Mouse (Mus musculus) kidney, adult 8-10 months (tissue): ENCODE measurements around the gene Kat7.
A peak's percentile ranks its signal among the peaks of the same experiment; 100 is the strongest.

Experiments used
- DNase-seq, 2 experiments: peaks; one replicate each; pipeline ENCODE4 v3.0.0; 2022

Gene Kat7

DNA sequence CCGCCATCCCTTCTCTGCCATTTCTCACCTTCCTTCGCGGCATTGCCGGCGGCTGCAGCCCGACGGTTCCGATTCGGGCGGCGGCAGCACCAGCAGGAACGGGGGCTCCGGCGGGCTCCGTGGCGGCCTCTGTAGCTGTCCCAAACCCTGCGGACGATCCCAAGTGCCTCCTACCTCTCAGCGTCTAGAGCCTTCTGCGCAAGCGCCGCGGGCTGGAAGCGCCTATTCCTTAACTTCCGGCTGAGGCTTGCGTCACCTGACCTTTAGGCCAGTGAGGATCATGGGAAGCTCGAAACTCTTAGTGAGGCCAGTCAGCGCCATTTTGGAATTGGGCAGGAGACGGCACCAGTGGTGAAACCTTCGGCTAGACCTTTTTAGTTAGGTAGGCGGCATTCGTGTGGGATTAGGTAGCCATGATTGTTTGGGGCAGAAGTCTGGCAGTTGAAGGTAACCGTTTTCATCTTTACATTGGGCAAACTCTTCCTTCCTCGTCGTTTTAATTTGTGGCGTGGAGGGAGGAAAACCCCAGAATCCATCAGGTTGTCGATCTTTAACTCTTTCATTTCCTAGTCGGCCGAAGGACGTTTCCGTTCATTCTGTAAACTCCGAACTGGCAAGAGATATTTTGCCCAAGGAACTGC is at the start of gene Kat7:
Gene Kat7 (minus strand): TSS at position 240 of the 641 bp plus-strand sequence.
- DNase-seq: peak; percentile 99

DNA sequence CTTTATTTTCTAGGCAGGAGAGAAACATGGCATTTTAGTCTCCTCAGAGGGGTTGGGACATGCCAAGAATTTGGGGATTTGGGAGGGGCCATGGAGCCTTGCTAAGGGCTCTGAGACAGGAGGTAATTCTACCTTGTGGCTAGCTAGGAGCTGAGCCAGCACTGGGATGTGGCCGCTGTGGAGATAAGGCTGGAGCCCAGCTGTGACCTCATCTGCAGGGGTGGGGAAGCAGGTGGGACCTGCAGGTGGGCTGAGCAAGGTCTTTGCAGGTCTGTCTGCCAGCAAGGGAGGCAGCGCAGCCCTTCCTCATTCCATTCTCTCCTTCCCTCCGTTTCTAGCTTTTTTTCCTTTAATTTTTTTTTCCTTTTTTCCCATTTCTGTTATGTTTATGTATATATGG is 48.2 kb upstream of the Kat7 start:
- DNase-seq: no peak

DNA sequence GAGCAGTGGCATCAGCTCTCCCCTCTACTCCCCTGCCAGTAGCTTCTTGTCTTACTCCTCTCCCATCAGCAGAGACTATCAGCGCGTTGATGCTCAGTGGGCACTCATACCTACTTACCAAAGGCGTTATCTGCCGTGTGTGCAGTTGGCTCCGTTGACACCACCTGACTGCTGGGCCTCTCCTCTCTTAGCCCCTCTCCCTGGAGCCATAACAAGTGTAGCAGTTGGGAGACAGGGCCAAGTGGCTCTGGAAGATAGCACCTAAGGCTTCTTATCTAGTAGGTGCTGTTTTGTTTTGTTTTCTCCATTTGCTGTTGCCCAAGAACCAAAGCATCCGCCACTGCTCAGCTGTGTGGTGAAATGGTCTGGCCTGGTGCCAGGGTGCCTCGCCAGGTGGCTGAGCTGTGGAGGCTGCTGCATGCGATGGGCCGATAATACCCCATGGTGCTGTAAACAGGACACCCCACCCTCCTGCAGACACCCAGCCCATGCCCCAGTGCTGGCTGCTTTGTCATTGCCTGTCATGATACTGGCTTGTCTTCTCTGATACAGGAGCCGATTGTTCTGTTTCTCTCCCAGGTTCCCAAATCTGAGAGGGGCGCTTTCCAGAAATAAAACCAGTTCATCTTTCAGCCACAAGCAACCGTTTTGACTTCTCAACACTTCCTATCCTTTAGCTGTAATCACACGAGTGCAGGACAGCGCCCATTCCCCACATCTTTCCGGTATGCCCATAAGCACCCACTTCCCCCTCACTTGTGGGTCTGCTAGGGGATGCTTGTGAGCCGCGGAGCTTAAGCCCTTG is 46.6 kb upstream of the Kat7 start:
- peak in 1 of 2 experiments; percentile 34 for DNase-seq

DNA sequence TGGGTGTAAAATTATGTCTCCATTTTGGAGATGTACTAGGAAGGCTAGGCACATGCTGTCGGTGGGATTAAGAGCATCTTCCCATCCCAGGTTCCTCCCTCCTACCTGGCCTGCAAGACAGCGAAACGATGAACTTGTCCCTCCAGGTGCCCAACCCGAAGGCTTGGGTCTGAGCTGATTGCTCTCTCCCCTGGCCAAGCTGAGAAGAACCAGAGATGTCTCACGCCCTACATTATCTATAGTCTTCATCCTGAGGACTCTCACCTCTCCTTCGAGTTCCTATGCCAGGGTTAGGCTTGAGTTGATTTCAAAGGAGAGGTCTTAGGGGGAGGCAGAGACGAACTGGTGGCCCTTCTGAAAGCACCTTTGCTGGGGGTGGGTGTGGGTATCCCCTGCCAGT is 46.0 kb upstream of the Kat7 start:
- no peak for DNase-seq

DNA sequence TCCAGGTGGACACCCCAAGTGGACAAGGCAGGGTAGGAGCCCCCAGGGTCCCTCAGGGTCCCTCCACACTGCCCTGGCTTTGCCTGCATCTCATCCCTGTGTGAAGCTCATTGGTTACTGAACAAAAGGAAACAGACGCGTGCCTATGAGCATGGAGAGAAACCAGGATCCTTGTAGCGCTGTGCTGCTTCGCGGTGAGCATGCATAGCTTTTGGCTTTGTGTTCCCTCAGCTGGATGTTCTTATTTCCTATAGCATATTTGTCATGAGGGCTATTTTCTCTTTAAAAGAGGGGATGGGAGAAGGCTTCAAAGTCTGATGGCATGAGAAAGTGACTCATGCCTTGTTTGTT is 45.6 kb upstream of the Kat7 start:
- no peak for DNase-seq

DNA sequence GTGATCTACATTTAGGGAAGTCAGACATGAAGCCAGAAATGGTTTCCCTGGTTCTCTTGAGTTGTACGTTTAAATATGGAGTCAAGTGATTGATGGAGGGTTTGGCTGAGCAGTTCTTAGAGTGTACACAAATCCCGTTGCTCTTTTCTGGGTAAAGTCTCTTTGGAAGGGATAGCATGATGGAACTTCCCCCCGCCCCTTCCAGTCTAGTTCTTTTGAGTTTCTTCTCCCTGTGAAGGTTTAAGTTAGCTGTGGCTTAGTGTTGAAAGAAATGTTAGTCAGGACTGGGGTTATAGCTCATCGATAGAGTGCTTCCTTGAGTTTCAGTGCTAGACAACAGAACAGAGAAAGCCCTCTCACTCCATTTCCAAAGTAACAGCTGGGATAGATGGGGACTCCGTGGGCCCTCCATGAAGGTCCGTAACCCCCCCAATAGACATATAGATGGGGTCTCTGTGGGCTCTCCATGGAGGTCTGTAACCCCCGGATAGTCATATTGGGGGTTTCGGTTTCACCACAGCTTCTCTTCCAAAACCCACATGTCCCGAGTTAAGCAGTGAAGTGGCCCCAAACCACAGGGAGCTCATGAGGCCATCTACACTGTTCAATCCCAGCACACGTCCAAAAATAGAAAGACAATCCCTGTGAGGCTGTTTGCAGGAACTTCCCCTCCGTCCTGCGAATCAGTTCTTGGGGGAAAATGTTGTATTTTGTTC is 45.1 kb upstream of the Kat7 start:
- DNase-seq: no peak

DNA sequence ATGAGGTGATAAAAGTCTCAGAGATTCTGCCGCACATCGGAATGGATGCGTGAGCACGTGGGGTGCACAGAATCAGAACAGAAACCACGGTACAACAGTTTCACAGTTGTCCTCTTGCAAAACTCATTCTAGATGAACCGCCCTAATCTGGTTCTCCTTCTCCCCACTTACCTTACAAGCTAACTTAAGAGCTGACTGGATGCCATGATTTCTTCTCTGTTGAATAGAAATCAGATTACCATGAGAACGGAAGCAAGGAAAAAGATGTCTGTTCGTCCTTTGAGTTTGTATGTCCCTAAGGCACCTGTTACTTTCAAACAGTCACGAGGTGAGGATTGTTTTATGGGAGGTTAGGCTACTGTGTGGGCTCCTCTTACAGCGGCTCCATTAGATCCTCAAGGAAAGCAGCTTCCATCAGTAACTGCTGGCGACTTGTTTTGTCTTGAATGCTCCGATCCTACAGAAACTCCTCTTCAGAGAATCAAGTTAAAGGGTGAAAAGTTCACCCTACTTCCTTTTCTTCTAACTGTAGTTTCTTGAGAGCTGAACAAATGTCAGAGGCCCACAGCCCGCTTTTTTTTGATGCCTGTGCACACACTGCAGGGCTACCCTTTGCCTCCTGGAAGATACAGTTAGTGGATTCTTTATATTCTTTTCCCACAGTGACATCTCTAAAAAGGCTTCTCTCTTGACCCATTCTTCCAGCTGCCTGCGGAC is 44.3 kb upstream of the Kat7 start:
- DNase-seq: no peak

DNA sequence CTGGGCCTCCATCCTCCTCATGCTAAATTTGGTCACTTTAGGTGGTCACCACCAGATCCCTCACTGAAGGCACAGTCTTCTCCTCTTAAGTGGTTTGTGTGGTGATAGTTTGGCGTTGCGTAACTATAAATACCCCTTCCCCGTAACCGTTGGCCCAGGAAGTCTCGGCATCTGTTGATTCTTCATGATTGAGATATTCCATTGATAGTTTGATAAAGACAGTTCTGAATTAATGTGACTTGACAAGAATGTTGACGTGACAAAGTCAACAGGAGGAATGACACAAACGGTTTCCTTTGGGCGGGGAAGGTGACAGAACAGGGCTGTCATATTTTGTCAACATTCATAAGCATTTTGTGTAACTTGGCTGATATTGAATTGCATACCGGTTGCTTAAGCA is 43.2 kb upstream of the Kat7 start:
- no peak for DNase-seq

DNA sequence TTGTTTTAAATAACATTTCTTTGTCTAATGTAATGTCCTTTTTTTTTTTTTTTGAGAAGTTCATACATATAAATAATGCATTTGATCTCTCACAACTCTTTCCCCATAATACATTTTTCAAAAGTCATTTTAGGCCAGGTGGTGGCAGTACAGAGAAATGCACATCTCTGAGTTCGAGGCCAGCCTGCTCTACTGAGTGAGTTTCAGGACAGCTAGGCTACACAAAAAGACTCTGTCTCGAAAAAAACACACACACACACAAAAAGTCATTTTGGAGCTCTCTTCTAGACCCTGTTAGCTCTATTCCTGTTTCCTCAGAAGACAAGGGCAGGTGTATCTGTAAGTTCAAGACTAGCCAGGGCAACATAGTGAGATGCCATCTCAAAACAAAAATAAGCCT is 42.6 kb upstream of the Kat7 start:
- no peak for DNase-seq

DNA sequence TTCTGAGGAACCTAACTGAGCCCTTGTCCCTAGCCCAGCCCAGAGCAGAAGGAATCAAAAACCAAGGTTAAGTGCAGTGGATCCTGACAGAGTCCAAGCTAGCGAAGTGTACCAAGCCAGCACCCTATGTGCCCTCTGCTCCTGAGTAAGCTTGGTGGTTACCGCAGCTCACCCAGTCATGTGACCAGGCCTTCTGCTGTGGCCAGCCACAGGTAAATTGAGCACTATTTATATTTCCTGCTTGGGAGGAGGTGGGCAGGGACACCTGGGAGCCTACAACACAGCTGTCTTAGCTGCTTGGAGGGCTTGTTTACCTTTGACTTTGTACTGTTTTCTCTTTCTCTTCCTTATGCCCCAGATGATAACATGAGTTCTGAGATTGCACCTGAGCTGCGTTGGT is 40.9 kb upstream of the Kat7 start:
- DNase-seq: peak; percentile 50 to 70

DNA sequence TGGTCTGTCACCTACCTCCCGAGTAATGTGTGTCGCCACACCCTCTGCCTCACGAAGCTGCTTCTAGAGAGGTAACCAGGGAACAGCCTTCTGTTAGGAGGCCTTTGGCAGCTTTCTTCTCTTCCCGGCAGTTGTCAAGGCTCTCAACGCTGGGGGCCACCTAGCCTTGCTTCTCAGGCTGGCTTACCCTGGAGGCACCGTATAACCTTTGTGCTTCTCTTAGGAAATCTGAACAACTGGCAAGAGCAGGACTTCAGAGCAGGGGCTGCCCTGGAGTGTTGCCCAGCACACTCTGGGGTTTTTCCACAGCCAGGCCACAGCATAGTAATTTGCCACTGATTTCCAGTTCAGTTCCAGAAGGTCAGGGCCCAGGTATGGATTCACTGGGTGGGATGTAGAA is 40.2 kb upstream of the Kat7 start:
- DNase-seq: peak; percentile 70 to 75

DNA sequence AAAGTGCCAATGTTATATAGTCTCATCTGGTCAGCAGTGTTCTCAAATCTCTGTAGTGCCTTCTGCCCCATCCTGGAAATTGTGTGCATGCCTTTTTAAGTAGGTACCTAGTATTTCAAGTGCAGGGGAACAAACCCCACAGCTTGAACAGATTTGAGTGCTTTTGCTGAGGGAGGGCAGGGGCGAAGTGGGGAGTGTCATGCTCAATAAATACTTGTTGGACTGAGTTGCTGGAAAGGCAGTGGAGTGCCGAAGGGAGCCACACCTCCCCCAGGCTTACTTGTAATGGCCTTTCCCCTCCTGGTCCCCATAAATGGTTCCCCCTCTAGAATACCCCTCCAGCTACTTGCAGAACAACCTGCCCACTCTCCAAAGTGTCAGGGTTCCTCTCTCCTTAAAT is 34.1 kb upstream of the Kat7 start:
- no peak for DNase-seq

DNA sequence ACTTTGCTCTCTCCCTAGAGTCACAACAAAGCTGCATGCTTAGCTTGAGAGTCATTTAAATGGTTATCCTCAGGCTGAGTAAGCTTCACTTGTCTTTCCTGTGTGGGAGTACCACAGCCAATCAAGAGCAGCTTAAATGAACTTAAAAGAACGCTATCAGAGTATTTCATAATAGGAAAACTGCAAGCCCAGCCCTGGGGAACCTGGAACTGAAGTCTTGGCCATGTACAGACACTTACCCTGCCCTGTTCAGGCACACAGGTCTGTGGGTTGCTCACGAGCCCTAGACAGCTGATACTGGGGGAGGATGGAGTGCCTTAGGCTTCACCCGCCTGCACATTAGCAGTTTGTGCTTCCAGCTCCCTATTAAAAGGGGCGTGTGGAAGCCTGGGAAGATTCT is 33.1 kb upstream of the Kat7 start:
- no peak for DNase-seq

DNA sequence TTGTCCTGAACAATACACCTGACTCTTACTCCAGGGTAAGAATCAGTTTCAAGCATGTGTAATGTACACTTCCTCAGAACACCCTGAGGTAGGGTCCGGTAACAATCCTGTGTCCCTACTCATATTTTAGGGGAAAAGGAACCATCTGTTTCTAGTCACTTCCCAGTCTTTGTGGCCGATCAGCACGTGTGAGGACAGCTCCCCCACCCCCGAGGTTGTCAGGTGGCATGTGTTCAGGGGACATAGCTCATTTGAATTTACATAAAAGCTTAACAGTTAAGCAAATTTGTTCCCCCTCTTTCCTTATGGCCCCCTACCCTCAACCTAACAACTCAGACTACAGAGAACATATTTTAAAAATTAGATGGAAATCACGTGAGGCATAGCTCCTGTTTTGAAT is 30.6 kb upstream of the Kat7 start:
- DNase-seq: no peak

DNA sequence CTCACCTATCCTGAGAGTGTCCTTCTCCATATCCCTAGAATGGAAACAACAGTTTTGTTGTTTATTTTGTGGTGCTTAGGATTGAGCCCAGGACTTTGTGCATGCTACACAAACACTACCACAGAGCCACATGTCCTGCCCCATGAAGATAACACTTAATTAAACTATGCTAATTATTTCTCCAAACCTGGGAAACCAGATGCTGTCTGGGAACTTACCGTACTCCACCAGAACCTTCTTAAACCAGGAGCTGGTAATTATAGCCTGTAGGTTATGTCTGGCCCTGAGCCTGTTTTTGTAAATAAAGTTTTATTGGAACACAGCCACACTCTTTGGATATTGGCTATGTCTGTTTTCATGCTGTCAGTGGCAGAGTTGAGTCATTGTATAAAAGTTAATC is 30.2 kb upstream of the Kat7 start:
- DNase-seq: no peak

DNA sequence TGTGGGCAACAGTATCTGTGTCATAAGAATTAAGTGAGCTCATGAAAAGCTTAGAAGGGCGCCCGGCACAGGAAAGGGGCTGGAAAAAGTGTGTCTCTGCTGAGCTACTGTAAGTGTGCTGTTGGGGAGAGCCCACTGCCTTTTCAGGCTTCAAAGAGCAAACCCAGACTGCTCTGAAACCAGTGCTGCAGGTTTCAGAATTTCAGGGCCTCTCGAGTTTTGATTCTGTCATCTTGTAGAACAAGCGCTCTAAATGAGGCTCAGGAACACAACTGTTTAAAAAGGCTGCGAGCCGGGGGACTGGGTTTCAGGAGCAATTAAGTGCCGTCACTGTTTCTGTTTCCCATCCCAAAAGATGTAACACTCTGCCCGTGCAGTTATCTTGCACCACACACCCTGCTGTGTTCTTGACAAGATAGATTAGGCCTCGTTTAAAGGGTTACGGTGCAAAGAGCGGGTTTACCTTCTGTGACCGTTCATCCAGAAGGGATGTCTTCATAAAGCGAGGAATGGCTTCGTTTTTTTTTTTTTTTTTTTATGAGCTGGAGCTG is 29.5 kb upstream of the Kat7 start:
- no peak for DNase-seq

DNA sequence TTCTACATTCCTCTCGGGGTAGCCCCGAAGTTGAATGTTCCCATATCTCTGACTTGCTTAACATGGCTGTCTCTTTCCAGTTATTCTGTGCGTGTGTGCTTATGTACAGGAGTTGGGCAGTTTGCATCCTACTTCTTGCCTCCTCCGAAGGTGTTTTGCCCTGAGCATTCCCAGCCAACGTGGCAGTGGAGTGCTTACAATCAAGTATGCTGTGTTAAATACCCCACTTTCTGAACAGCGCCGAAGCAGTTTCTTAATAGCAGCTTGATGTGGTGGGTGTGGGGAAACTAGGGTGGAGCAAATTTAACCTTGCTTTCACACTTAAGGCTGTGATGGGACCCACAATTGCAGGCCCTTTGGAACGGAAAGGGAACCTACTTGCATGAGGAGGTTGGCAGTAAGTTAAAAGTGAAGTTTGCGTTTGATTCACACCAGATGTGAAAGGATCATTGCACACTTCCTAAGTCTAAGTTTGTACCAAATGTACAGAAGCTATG is 27.8 kb upstream of the Kat7 start:
- no peak for DNase-seq

DNA sequence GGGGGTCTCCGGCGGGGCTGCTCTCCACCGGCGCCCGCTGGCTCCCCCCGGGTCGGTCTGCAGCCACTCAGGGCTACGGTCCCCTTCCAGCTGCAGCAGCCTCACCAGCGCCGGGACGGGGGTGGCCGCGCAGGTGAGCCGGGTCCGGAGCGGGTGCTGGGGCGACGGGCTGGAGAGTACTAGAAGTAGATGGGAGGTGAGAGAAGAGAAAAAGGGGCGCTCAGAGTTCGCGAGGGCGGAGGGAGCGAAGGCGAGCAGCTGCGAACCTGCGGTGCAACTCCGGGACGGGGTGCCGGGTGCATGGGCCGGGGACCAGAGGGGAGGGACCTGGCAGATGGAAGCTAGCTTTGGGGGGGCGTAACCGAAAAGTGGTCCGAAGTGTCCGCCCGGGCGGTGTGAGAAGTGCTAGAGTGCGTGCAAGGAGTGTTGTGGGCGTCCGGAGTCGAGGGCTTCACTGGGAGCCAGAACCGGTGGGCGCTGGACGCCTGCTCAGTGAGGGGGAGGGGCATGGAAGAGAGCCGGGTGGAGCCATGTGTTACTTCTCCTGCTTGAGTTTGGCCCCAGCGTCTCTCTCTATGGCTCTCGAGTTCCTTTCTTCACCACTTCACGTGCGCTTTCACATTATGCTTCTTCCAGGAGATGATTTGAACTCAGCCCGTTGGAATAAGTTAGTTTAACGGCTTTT is 27.2 kb upstream of the Kat7 start:
- DNase-seq: peak; percentile 44 to 45

DNA sequence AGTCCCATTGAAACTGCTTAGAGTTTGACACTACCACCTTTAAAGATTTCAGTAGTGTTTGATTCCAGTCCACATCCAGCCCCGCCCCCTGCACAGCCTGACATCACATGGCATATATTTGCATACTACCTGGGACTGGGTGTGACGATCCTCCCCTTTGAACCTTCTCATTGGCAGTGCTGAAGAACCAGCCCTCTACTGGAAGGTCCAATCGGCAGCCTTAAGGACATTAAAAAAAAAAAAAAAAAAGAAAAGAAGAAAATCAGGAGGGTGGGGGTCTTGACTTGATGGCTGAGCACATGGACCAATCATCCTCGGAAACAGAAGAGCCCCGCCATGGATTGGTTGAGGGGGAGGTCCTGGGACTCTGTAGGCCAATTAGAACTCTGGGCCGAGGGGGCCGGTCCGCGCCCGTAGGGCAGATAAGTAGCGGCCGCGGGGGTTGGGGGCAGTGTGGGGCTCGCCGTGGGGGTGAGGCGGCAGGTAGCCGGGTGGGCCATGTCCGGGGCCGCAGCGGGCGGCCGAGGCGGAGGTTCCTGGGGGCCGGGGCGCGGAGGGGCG is 26.6 kb upstream of the Kat7 start, which contains the start of gene Fam117a:
Gene Fam117a (plus strand): TSS at position 451 of the 561 bp plus-strand sequence.
- DNase-seq: peak; percentile 90 to 93

DNA sequence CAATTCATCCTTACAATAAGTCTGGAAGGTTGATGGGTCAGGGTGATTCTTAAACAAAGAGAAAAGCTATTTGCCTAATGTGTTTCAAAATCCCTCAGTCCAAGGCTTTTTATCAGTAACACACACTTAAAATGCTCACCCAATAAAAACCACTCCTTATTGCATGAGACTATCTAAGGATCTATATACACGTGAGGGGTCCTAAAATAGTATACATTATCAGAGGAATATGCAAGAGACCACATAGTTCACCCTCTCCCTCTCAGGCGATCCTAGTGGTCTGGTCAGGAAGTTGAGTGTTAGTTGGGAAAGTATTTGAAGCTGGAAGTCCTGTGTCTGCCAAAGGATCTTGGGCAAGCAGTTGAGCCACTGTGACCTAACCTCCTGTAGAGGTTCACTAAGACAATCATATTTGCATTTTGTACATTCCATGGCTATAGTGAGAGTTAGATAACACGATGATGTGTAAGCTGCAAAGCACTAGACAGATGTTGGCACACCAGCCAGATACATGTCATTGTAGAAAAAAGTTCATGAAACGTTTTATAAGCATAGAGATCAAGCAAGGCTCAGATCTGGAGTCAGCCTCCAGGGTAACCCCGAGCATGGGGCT is 24.5 kb upstream of the Kat7 start:
- no peak for DNase-seq

DNA sequence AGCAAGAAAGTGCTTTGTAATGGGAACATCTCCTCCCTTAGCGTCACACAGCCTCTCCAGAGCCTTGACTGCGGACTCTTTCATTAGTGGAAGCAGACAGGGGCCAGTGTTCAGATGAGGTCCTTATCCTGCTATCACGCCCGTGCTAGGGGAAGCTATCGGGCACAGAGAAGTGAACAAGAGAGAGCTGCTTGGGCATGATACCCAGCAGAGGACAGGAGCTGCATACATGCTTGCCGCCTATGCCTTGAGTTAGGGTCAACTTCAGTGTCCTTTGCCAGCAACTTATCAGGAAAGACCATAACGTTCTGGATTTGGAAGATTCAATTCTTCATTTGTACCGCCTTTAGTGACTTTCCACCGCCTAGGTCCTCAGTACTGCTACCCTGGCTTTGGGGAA is 23.8 kb upstream of the Kat7 start:
- DNase-seq: no peak
